Mouse (Mus musculus): Measurements from ENCODE around the gene Rmnd5b.
"Not testable (repeated sequence)": the region's sequence is repeated elsewhere in the genome, so short reads cannot be mapped to it uniquely, and the experiment has no call there.

The Rmnd5b gene

DNA sequence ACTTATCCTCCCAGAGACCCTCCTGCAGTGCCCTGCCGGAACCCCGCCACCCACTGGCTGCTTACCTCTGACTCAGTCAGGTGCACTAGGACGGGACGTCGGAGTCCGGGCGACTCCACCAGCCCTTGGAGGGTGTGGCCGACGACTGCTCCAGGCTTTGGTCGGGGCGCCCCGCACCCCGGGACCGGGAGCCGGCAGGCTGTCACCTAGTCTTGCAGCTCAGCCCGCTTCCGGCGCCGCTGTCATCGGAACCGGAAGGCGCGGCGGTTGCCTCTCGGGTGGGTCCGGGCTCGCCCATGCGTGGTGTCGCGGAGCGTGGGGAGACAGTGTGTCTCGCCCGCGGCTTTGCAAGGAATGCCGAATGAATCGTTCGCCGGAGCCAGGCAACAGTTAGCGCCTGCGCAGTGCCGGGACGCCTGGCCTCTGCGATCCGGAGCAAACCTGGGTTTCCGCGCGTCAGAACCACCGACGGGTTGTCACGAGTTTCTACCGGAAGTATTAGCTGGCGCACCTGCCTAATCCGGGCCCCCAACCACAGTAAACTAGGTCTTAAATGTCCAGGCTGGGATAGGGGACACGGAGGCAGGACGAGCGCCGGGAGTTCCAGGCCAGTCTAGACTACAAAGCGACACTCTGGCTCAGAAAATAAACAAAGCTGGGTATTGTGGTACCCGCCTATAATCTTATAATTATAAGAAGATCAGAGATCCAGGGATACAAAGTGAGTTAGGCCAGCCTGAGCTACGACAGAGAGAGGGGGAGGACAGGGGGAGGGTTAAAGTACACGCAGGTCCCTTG is at the start of gene Rmnd5b:
TSS of gene Rmnd5b (minus strand) at position 372 of the 798 bp plus-strand sequence.
- peak; percentile 91 to 93 for DNase-seq (ENCODE audit: low spot score in 2 of 2)

DNA sequence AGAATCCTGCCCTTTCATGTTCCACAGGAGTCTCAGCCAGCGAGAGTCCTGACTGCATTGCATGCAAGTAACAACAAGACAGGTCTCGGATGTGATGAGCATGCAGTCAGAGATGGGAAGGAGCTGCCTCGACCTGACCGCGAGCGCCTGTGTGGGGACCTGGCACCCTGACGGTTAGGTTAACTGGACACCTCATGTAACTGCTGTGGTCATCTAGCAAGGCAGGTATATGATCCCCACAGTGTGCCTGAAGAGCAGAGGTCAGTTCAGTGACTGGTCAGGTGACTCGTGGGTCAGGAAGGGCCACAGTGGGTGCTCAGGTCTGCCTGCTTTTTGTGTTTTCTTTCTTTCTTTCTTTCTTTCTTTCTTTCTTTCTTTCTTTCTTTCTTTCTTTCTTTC is 46.3 kb upstream of the Rmnd5b start:
- no peak for DNase-seq (ENCODE audit: low spot score in 2 of 2)

DNA sequence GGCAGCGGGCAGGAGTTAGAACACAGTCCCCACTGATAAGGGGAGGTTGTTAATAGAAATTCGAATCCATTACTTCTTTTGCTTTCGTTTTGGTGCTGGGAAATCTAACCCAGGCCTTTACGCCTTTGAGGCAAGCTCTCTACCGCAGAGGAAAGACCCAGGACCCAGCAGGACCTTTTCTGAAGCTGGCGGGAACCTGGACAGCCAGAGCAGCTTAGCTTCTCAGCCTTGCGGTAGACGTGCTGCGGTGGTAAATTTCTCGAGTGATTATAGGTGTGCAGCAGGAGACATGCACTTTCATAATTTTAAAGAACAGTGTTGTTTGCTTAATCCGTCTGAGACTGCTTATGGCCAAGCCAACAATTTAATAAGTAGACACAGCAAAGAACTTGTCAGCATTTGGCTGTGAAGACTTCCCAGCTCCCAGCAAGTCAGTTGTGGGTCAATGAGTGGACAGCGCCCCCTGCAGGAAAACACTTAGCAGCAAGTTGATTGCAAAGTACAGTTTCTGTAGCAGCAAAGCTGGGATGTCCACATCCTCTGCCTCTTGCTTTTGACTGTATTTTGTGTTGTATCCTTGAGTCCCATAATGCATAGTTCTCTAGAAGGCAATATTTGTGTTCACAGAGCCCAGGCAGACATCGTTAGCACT is 45.8 kb upstream of the Rmnd5b start:
- peak; percentile 45 to 82 for DNase-seq (ENCODE audit: low spot score in 2 of 2)

DNA sequence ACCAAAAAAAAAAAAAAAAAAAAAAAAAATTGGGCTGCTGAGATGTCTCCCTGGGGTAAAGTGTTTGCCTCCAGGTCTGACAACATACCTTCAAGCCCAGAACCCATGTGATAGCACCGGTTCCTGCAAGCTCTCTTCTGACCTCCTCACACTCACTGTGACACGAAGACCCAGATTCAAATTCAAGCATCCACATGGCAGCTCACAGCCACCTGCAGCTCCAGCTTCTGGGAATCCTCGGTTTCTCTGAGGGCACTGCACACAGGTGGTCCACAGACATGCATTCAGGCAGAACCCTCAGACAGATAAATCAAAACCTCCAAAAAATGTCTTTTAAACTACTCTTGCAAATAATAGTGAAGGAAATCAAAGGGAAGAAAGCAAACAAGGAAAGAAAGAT is 43.8 kb upstream of the Rmnd5b start:
- no peak for DNase-seq (ENCODE audit: low spot score in 2 of 2)

DNA sequence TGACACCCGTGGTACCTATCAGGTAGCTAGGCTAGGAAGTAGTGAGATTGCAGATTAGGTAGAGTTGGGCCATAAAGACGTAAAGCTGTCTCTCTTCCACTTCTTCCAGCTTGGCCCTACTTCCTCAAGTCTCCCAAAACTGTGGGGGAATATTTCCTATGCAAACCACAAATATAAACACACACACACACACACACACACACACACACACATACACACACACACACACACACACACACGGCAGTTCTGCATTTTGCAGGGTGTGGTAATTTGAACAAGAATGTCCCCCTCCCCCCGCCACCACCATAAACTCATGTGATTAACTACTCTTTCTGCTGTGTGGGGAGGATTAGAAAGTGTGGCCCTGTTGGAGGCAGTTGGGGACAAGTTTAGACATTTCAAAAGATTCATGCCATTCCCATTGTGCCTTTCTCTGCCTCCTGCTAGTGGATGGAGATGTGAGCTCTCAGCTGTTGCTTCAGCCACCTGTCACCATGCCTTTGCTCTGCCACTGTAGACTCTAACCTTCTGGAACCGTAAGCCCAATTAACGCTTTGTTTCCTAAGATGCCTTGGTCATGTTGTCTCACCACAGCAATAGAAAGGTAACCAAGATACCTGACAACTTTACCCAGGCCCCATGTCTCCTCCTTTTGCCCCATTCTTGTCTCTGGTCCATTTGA is 42.2 kb upstream of the Rmnd5b start:
- DNase-seq (ENCODE audit: low spot score in 2 of 2) = no peak

DNA sequence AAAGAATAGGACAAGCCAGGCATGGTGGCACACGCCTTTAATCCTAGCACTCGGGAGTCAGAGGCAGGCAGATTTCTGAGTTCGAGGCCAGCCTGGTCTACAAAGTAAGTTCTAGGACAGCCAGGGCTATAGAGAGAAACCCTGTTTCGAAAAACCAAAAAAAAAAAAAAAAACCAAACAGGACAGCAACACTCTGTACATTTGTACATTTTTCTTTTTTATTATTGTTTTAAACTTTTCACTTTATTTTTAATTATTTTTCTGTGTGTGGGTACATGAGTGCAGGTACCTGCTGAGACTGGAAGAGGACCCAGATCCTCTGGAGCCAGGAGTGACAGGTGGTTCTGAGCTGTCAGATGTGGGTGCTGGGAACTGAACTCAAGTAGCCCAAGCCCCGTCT is 39.7 kb upstream of the Rmnd5b start:
- DNase-seq (ENCODE audit: low spot score in 2 of 2) = no peak

DNA sequence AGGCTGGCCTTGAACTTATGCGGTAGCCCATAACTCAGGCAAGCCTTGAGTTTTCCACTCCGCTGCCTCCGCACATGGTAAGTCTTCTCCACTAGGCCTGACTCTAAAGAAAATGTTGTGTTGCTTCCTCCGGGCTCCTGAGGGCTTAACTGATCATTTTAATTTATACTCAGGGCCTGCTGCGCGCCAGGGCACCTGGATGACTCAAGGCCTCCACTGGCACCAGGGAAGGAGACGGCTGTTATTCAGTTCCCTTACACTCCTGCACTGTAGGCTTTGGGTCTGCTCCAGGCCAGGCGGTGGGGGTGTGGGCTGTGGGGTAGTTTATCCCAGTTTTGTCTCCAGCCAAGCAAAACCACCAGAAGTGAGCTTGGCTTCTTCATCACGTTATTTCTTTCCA is 37.6 kb upstream of the Rmnd5b start:
- DNase-seq (ENCODE audit: low spot score in 2 of 2) = no peak

DNA sequence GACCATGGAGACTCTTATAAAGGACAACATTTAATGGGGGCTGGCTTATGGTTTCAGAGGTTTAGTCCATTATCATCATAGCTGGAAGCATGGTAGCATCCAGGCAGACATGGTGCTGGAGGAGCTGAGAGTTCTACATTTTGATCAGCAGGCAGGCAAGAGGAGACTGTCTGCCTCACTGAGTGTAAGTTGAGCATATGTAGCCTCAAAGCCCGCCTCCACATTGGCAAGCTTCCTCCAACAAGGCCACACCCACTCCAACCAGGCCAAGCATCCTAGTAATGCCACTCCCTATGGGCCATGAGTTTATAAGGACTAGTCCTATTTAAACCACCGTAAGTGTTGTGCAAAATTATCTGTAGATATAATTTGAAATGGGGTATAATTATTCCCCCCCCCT is 35.7 kb upstream of the Rmnd5b start:
- DNase-seq (ENCODE audit: low spot score in 2 of 2) = no peak

DNA sequence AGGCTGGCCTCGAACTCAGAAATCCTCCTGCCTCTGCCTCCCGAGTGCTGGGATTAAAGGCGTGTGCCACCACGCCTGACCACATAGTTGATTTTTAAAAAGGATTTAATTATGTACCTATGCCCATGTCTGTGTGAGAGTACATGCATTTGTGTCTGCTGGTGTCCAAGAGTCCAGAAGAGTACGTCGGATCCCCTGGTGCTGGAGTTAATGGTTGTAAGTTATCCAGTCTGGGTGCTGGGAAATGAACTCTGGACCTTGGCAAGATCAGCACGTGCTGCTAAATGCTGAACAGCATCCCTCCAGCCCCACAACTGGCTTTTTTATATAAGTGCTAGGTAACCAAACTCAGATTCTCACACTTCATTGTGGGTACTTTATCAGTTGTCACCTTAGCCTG is 35.1 kb upstream of the Rmnd5b start:
- no peak for DNase-seq (ENCODE audit: low spot score in 2 of 2)

GRCm38 (mm10) chr11:51664747-51665146 is 29.1 kb upstream of the Rmnd5b start:
- not testable (repeated sequence) for DNase-seq (ENCODE audit: low spot score in 2 of 2)

DNA sequence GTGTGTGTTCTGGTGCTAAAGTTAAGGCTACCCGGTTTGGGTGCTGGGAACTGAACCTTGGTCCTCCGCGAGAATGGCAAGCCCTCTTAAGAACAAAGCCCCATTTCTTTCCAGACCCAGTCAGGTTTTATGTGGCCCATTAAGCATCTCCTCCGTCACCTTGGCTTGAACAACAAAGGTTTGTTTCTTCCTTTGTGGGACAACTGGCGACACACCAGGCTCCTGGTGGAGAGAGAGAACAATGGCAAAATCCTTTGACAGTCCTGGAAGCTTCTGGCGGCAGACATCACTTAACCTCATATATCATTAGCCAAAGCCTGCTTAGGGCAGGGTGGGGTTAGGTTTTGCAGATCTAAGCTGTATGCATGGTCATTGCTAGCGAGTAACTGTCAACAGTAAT is 26.9 kb upstream of the Rmnd5b start:
- DNase-seq (ENCODE audit: low spot score in 2 of 2) = no peak

- no peak for DNase-seq (ENCODE audit: low spot score in 2 of 2)
Observed at GRCm38 (mm10) chr11:51661867-51662365, 26.2 kb upstream of the Rmnd5b start.

DNA sequence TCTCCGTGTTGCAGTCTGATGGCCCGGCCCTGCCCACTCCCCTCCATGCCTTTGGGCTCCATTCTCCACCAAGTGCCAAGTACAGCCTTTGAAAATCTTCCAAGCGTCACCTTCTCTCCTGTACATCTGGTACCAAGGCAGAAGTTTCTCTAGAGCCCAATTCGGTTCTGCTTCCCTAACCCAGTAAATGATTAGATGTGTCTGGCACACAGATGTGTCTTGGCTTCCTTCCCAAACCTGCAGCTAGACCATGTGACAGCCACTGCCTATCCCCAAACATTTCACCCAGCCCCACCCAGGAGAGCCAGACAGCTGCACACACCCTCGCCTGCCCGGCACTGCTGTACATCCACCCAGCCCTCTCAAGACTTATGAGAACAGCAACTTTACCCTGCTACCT is 23.0 kb upstream of the Rmnd5b start:
- DNase-seq (ENCODE audit: low spot score in 2 of 2) = no peak

GRCm38 (mm10) chr11:51658291-51658690 is 22.6 kb upstream of the Rmnd5b start:
- DNase-seq (ENCODE audit: low spot score in 2 of 2) = no peak

DNA sequence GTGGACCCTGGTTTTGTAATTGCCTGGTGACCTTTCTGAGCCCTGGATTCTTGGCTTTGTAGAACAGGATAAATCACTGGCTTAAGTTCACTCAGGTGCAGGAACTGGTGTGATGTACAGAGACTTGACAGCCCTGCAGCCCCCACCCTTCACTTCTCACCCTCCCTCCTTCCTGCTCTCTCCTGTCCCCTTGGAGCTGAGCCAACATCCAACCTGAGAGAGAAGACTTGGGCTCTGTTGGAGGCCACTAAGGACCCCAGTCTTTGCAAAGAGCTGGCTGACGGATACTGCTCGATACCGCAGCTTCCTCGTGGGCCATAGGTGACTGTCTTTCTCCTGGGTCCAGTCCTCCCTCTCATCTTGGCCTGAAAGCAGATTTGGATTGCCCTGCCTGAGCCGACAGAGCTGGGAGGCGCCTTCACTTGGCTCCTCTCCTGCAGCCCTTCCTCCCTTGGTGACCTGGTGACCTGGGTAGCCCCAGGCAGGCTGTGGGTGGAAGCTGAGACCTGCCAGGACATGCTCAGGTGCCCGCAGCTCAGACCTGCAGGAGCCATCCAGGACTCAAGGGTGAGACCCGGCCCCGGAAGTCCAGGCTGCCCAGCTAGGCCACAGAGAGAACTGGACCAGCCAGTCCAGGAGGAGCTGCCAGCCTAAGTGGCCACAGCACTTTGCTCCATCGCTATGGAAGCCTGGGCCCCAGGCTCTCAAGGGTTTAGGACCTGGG is 21.3 kb upstream of the Rmnd5b start:
- DNase-seq (ENCODE audit: low spot score in 2 of 2) = no peak

DNA sequence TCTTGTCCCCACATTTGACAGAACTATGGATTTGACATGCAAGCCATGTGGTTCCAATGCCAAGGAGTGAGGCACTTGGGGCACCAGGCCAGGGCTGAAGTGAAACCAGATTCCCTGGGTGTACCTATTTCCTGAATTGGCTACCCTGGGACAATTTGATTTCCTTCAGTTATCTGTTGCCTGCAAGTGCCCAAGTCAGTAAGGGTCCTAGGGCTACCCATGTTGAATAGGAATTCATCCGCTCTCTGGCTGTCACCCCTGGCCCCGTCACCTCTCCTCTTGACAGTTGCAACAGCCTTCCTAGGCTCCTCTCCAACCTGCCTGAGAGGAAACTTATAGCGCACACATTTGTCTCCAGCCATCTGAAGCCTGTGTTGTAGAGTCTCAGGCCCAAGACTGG is 19.2 kb upstream of the Rmnd5b start:
- no peak for DNase-seq (ENCODE audit: low spot score in 2 of 2)

DNA sequence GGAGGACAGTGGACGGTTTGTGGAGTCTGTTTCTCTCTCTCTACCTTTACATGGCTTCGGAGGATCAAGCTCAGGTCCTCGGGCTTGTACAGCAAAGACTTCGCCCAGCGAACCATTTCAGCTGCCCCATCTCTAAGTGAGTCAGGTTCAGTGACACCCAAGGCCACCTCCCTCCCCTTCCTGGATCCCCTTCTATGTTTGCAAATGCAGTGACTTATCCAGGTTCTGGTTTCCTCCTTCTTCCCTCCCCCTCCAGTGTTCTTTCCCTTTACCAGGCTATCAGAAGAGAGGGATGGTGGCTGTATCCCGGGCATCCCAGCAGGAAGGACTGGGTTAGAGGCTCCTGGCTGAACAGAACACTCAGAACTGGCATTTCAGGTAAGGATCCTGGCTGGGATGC is 18.0 kb upstream of the Rmnd5b start:
- no peak for DNase-seq (ENCODE audit: low spot score in 2 of 2)

GRCm38 (mm10) chr11:51652889-51653418 is 17.3 kb upstream of the Rmnd5b start:
- DNase-seq (ENCODE audit: low spot score in 2 of 2) = no peak

- peak in 1 of 2 experiments; percentile 42 for DNase-seq (ENCODE audit: low spot score in 2 of 2)
Observed at GRCm38 (mm10) chr11:51650691-51651515, 15.2 kb upstream of the Rmnd5b start, which contains the start of the genes N4bp3 and D930048N14Rik. TSS of gene N4bp3 (minus strand) at chr11:51650842. TSS of gene D930048N14Rik (plus strand) at chr11:51650954.

DNA sequence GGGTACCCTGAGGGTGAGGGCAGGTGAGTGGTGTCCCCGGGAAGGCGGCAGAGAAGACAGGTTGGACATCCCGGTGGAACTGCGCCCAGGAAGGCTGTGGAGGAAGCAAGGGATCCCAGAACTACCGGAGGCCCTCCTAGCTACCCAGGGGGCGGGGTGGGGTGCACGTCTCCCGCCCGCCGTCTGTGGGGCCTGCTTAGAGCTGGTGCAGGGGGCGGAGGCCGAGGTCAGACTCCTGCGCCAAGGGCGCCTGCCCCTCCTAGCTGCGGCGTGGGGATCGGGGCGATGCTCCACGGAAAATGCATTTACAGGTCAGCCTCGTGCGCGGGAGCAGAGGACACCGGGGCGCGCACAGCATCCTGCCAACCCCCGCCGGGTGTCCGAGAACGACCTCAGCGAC is 14.6 kb upstream of the Rmnd5b start:
- no peak for DNase-seq (ENCODE audit: low spot score in 2 of 2)

DNA sequence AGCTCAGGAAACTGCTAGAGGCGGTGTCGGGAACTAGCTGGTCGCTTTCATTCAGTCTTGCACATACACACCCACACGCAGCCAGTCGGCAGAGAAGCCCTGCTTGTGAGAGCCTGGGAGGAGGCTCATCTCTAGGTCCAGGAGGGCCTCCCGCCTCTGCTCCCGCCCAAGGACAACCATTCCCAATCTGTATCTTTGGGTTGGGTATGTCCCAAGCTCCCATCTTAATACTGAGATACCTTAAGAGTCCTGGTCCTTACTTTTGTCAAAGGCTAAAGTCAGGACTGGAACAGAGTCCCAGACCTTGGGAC is 14.1 kb upstream of the Rmnd5b start:
- no peak for DNase-seq (ENCODE audit: low spot score in 2 of 2)
